Mouse (Mus musculus) thymus, adult 2 months (tissue): ENCODE measurements around the gene Dcdc2c. TPM values are rescaled to one million over a fixed set of nuclear protein-coding genes. Genes with fewer than 3 reads are reported as not detected.

Experiments
- DNase-seq: peaks from one replicate; pipeline ENCODE4 v3.0.0; 2021
- H3K27ac ChIP-seq: fragments of 200-500 bp; 2 replicates; pipeline ENCODE4 v1.5.1; 2012; ENCODE audit warnings: low read length, control low read depth; ENCODE audit not compliant: control insufficient read depth, insufficient read depth
- H3K27me3 ChIP-seq: fragments of 200-500 bp; 2 replicates; pipeline ENCODE4 v1.6.1; 2012; ENCODE audit warnings: mild to moderate bottlenecking, low read length, moderate library complexity, mixed read lengths; ENCODE audit not compliant: control insufficient read depth, insufficient read depth
- H3K36me3 ChIP-seq: fragments of 200-500 bp; 2 replicates; pipeline ENCODE4 v1.6.1; 2012; ENCODE audit warnings: mild to moderate bottlenecking, low read length, moderate library complexity; ENCODE audit not compliant: control insufficient read depth, insufficient read depth
- H3K4me1 ChIP-seq: fragments of 200-500 bp; replicated peaks from 2 replicates; pipeline ENCODE4 v1.6.1; 2012; ENCODE audit warnings: low read length; ENCODE audit not compliant: control insufficient read depth, insufficient read depth
- H3K4me3 ChIP-seq: fragments of 200-500 bp; 2 replicates; pipeline ENCODE4 v1.5.1; 2012; ENCODE audit warnings: mild to moderate bottlenecking, low read length, control low read depth, moderate library complexity; ENCODE audit not compliant: control insufficient read depth, insufficient read depth
- CTCF ChIP-seq: fragments of 200-500 bp; IDR thresholded peaks from 2 replicates; pipeline ENCODE4 v1.5.1; 2012; ENCODE audit warnings: mild to moderate bottlenecking, control low read depth, low read length, moderate library complexity, borderline replicate concordance; ENCODE audit not compliant: control insufficient read depth, poor library complexity, insufficient read depth; ENCODE audit errors: extremely low read depth
- POLR2A ChIP-seq: fragments of 200-500 bp; IDR thresholded peaks from 2 replicates; pipeline ENCODE4 v1.6.1; 2012; ENCODE audit warnings: mild to moderate bottlenecking, low read length, control low read depth, moderate library complexity; ENCODE audit not compliant: control insufficient read depth, poor library complexity, insufficient read depth; ENCODE audit errors: extremely low read depth
- WGBS: fragments of 180-500 bp; shearing (Covaris S2); methylation state at CpG from one replicate; pipeline ENCODE4 v1.1.7; 2018; 5-methylcytosine and 5-hydroxymethylcytosine counted together
- polyA plus RNA-seq: library from polyadenylated mRNA; depleted of rRNA; stranded (reverse); fragments of >200 nt; gene quantifications from 2 replicates; pipeline ENCODE4 v1.2.3, GENCODE M21; 2012; rRNA removed

Gene Dcdc2c
- polyA plus RNA-seq, 1 experiment = not detected

DNA sequence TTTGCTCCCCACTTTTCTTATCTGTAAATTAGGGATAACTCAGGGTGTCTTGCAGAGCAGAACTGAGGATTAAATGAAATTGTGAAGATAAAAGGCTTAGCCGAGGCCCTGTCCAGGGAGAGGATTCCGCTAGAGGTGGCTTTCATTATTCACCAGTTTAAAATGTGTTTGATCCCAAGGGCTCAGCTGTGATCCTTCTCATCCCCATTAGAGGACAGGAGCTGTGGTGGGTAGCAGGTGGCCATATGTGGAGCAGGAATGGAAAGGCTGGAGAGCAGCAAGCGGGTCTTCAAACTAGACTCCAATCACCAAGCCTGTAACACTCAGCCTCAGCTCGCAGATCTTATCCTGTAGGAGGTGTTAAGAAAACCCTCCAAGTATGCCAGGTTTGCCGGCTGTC lies 122.3 kb downstream of the Dcdc2c start:
- 95% methylated on average over 5 of the region's 5 CpGs for WGBS
- TF ChIP-seq POLR2A (no peak), CTCF (no peak)
- H3K36me3 ChIP-seq = no peaks in the 10 kb centered on the region
- H3K4me3 ChIP-seq = no peak overlapping the region
- DNase-seq = no peak
- no peak overlapping the region for H3K27ac ChIP-seq
- no peaks in the 10 kb centered on the region for H3K27me3 ChIP-seq
- no peaks in the 10 kb centered on the region for H3K4me1 ChIP-seq

DNA sequence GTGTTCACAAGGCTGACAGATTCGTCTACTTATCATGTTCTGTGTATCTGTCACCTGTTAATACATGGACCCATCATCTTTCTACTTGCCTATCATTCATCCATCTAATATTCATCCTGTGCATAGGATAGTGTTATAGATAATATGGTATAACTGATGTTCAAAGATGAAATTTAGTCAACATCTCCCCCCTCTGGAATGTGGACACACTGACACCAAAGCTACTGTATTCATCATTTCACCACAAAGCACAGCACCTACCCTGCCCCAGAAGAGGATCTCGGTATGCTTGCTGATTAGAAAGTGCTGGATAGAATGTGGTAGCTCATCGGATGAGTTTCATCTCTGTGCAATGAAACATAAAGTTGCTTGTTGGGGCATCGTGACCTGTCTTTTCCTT lies 135.2 kb downstream of the Dcdc2c start:
- DNase-seq = no peak
- H3K27me3 ChIP-seq = no peaks in the 10 kb centered on the region
- no peak overlapping the region for H3K4me3 ChIP-seq
- H3K4me1 ChIP-seq = no peaks in the 10 kb centered on the region
- H3K27ac ChIP-seq = no peak overlapping the region
- TF ChIP-seq POLR2A = no peak
- no peaks in the 10 kb centered on the region for H3K36me3 ChIP-seq
- 84% methylated on average over 4 of the region's 4 CpGs for WGBS

DNA sequence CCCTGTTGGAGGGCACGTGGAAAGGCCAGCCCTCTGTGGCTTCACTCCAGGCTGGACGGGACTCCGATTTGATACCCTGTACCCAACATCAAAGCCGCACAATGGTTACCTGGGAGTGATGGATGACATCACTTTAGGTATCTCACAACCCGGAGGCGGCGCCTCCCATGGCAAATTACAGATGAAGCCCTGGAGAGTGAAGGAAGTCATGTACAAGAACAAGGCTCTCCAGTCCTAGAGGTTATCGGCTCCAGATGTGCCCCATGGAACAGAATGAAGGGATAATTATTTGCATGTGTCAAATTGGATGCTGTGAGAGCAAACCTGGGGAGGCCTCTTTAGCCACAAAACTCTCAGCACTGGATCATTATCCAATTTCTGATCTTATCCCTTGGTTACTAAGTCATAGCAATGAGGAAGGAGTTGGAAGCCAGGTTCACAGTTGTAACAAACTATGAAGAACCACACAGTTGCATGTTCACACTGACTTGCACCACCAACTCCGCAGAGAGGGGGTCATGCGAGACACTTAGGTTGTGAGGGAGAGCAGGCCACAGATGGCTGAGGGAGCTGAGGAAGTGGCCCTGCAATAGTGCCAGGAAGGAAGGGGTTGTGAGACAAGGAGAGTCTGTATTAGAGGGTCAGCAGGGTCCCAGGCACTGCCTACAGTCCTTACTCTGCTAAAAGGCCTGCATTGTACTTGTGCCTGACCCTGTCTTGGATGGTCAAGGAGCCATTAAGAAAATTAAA lies 144.4 kb downstream of the Dcdc2c start:
- H3K27ac ChIP-seq = no peak overlapping the region
- no peaks in the 10 kb centered on the region for H3K4me1 ChIP-seq
- DNase-seq = no peak
- no peaks in the 10 kb centered on the region for H3K36me3 ChIP-seq
- no peak overlapping the region for H3K4me3 ChIP-seq
- 97% methylated on average over 10 of the region's 10 CpGs for WGBS
- no peaks in the 10 kb centered on the region for H3K27me3 ChIP-seq
- TF ChIP-seq POLR2A = no peak
- TF ChIP-seq CTCF = no peak

DNA sequence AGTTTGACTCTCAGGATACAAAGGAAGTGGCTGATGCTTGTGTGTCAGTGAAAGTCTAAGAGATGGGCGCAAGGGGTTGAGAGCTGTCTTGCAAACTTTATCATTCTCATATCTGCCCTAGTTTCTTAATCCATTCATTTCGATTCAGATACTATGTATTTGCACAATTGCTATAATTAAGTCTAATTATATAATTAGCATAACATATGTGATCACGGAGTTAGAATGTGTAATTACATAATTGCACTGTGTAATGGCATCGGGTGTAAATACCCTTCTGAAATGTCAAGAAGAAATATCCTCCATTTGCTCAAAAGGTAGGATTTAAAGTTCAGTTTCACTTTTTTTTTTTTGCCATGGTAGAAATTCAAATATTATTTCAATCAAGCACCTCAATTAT lies 149.9 kb downstream of the Dcdc2c start:
- Histone ChIP-seq H3K27ac (no peak overlapping the region), H3K36me3 (no peaks in the 10 kb centered on the region), H3K27me3 (no peaks in the 10 kb centered on the region), H3K4me1 (no peaks in the 10 kb centered on the region), H3K4me3 (no peak overlapping the region)
- WGBS = 95% methylated on average over 4 of the region's 4 CpGs
- DNase-seq = no peak
- TF ChIP-seq CTCF (no peak), POLR2A (no peak)

DNA sequence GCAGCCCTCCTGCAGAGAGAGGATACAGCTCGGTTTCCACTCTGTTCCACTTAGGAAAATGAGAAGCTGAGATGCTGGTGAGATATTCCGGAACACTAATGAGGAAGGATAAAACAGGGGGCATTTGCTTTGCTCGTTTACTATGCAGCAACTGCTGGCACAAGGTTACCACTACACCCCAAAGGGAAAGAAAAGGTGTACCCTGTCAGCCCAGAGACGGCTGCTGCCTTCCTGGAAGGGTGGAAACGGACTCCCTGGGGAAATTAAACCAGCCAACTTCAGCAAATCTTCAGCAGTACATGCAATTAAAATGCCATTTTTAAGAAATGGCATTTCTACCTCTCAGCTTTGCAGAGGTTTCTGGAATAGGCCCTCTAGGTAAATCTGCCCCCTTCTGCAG lies 150.8 kb downstream of the Dcdc2c start:
- no peak overlapping the region for H3K4me3 ChIP-seq
- no peaks in the 10 kb centered on the region for H3K4me1 ChIP-seq
- no peaks in the 10 kb centered on the region for H3K36me3 ChIP-seq
- no peak overlapping the region for H3K27ac ChIP-seq
- no peak for TF ChIP-seq CTCF
- TF ChIP-seq POLR2A = no peak
- WGBS = 76% methylated on average over 5 of the region's 5 CpGs
- no peaks in the 10 kb centered on the region for H3K27me3 ChIP-seq
- DNase-seq = no peak

DNA sequence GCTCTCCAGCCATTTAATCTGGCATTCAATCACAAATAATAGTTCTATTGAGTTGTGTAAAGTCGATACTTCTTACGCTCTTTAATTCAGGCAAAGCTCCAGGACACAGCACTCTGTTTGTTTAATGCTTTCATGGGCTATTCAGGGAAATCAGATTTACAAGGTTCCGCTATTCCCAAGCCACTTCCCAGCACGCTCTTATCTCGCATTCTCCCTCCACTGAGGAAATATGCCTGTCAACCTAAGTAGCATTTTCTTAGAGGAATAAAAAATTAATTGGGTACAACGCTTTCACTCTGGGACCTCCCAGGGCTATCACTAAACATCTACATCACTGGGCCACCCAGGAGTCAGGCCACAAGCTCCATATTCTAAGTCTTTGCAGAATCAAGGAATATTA lies 160.1 kb downstream of the Dcdc2c start:
- H3K36me3 ChIP-seq = no peaks in the 10 kb centered on the region
- WGBS = 91% methylated on average over 6 of the region's 6 CpGs
- DNase-seq = no peak
- H3K4me3 ChIP-seq = no peak overlapping the region
- H3K27me3 ChIP-seq = no peaks in the 10 kb centered on the region
- no peak for TF ChIP-seq POLR2A
- TF ChIP-seq CTCF = no peak
- no peaks in the 10 kb centered on the region for H3K4me1 ChIP-seq
- H3K27ac ChIP-seq = no peak overlapping the region

Other genes with a start within 250 kb of the Dcdc2c start
- gene Allc, start 30.1 kb upstream of the Dcdc2c start, polyA plus RNA-seq = 0.09 TPM in 1 of 2 replicates, not detected in the other
- 0.56 and 1.8 TPM in 2 replicates for gene Colec11, start 71.0 kb upstream of the Dcdc2c start, polyA plus RNA-seq
- 351 and 388 TPM in 2 replicates for gene Rps7, start 83.6 kb upstream of the Dcdc2c start, polyA plus RNA-seq
- gene Rnaseh1, start 97.2 kb upstream of the Dcdc2c start, polyA plus RNA-seq = 14.9 and 16.1 TPM in 2 replicates
- 12.4 and 15.8 TPM in 2 replicates for gene Adi1, start 122.8 kb upstream of the Dcdc2c start, polyA plus RNA-seq
- gene Trappc12, start 198.1 kb upstream of the Dcdc2c start, polyA plus RNA-seq = 33.4 and 47.2 TPM in 2 replicates
- gene Eipr1, start 199.4 kb upstream of the Dcdc2c start, polyA plus RNA-seq = 54.0 and 66.8 TPM in 2 replicates